ENCODE assay signal across 29 mouse cellular contexts in genomic region chr4:130907200-130908069, GRCm38 (mm10). TPM values are rescaled to one million over a fixed set of nuclear protein-coding genes. Genes with fewer than 3 reads are reported as not detected.
A peak's percentile ranks its signal among the peaks of the same experiment; 100 is the strongest.
DNase-seq lines count a peak whose midpoint lies in the region; ATAC-seq lines count a peak whose summit lies in the region.
"Had no signal": no experiment of that assay in that cellular context is flagged by ENCODE, and none has a peak within 500 bp of the region (broad histone marks: within the 10 kb centered on the region; RNA-seq: fewer than 3 reads in every experiment).

No protein-coding gene starts in this region.

- H3K4me1 ChIP-seq in midbrain, embryonic 15.5 days = peaks cover 6% of the 10 kb centered on the region
- no peaks in the 10 kb centered on the region for H3K4me1 ChIP-seq in midbrain, embryonic 11.5 days (ENCODE audit: control insufficient read depth, insufficient read depth, low read length)
- H3K4me1 ChIP-seq in embryonic facial prominence, embryonic 14.5 days (ENCODE audit: control insufficient read depth, insufficient read depth, low read length) = peaks cover 13% of the 10 kb centered on the region; the same call in 1 of the 2 replicates

- no peak overlapping the region for H3K9ac ChIP-seq in midbrain, embryonic 15.5 days
- H3K9ac ChIP-seq in midbrain, embryonic 11.5 days (ENCODE audit: low read length) = no peak overlapping the region
- no peak overlapping the region for H3K9ac ChIP-seq in embryonic facial prominence, embryonic 14.5 days (ENCODE audit: low read depth, low read length)
- H3K9ac ChIP-seq: heart, embryonic 15.5 days; hindbrain, embryonic 12.5 days; liver, embryonic 12.5 days; liver, postnatal 0 days; neural tube, embryonic 13.5 days had no signal

- 65% methylated on average over 19 of the region's 19 CpGs for WGBS in midbrain, embryonic 15.5 days
- 86% methylated on average over 19 of the region's 19 CpGs for WGBS in midbrain, embryonic 11.5 days
- WGBS in embryonic facial prominence, embryonic 14.5 days = 73% methylated on average over 19 of the region's 19 CpGs

- no peak overlapping the region for H3K4me2 ChIP-seq in midbrain, embryonic 15.5 days
- H3K4me2 ChIP-seq in midbrain, embryonic 11.5 days = no peak overlapping the region
- H3K4me2 ChIP-seq in embryonic facial prominence, embryonic 14.5 days (ENCODE audit: low read depth, low read length) = no peak overlapping the region
- H3K4me2 ChIP-seq: heart, embryonic 15.5 days; hindbrain, embryonic 12.5 days; liver, embryonic 12.5 days; neural tube, embryonic 13.5 days had no signal

- no peak overlapping the region for H3K4me3 ChIP-seq in midbrain, embryonic 15.5 days
- no peak overlapping the region for H3K4me3 ChIP-seq in midbrain, embryonic 11.5 days (ENCODE audit: low read depth, low read length)
- no peak overlapping the region for H3K4me3 ChIP-seq in embryonic facial prominence, embryonic 14.5 days (ENCODE audit: low read depth, low read length)
- H3K4me3 ChIP-seq: heart, embryonic 10.5 days; heart, embryonic 15.5 days; hindbrain, embryonic 12.5 days; liver, embryonic 12.5 days; myocyte; neural tube, embryonic 13.5 days had no signal

- peak; percentile 33 to 37 for DNase-seq in cerebellum, postnatal 14 days
- DNase-seq in cerebellum, postnatal 36 days = no peak
- no peak for DNase-seq in midbrain, embryonic 11.5 days (ENCODE audit: low spot score, missing footprints)
- DNase-seq in embryonic facial prominence, embryonic 14.5 days (ENCODE audit: low spot score) = no peak
- peak; percentile 22 for DNase-seq in naive thymus-derived CD4-positive, alpha-beta T cell, adult 2 months (ENCODE audit: low read depth)
- no peak for DNase-seq in kidney, postnatal 36 days
- no peak for DNase-seq in gastrocnemius, postnatal 36 days
- DNase-seq: adrenal gland, postnatal 10 days; cerebellum, adult 18-20 months; gastrocnemius, postnatal 10 days; kidney, adult 8-10 months; layer of hippocampus, adult 9-11 months; liver, postnatal 0 days; lung, postnatal 36 days; thymus, postnatal 14 days had no signal

- H3K27ac ChIP-seq in midbrain, embryonic 15.5 days = peak overlapping the region; percentile 52; the same call in 1 of the 2 replicates
- H3K27ac ChIP-seq in midbrain, embryonic 11.5 days (ENCODE audit: low read depth, low read length) = no peak overlapping the region
- 0 out of 2 replicates have a peak overlapping the region, but pooled peaks have one; percentile 21 for H3K27ac ChIP-seq in embryonic facial prominence, embryonic 14.5 days (replicated peaks; ENCODE audit: low read depth, low read length)
- H3K27ac ChIP-seq: hindbrain, embryonic 12.5 days; kidney, postnatal 0 days; liver, embryonic 12.5 days; neural tube, embryonic 13.5 days had no signal

- H3K36me3 ChIP-seq in midbrain, embryonic 15.5 days (replicated peaks) = no peaks in the 10 kb centered on the region
- H3K36me3 ChIP-seq in midbrain, embryonic 11.5 days (ENCODE audit: control insufficient read depth, insufficient read depth, low read length) = no peaks in the 10 kb centered on the region
- H3K36me3 ChIP-seq in embryonic facial prominence, embryonic 14.5 days (ENCODE audit: control insufficient read depth, insufficient read depth, low read length) = no peaks in the 10 kb centered on the region
- H3K36me3 ChIP-seq: heart, embryonic 10.5 days; heart, embryonic 15.5 days; hindbrain, embryonic 12.5 days; liver, embryonic 12.5 days; neural tube, embryonic 13.5 days had no signal

- no peaks in the 10 kb centered on the region for H3K27me3 ChIP-seq in midbrain, embryonic 15.5 days (replicated peaks)
- H3K27me3 ChIP-seq in midbrain, embryonic 11.5 days (ENCODE audit: control insufficient read depth, insufficient read depth, low read length) = no peaks in the 10 kb centered on the region
- H3K27me3 ChIP-seq in embryonic facial prominence, embryonic 14.5 days (replicated peaks; ENCODE audit: control insufficient read depth, insufficient read depth, low read length) = no peaks in the 10 kb centered on the region
- H3K27me3 ChIP-seq: heart, embryonic 15.5 days; hindbrain, embryonic 12.5 days; liver, embryonic 12.5 days; neural tube, embryonic 13.5 days had no signal

- H3K9me3 ChIP-seq in midbrain, embryonic 15.5 days = no peaks in the 10 kb centered on the region
- H3K9me3 ChIP-seq in midbrain, embryonic 11.5 days (ENCODE audit: control insufficient read depth, low read length) = no peaks in the 10 kb centered on the region
- H3K9me3 ChIP-seq in embryonic facial prominence, embryonic 14.5 days (ENCODE audit: control insufficient read depth, low read length) = no peaks in the 10 kb centered on the region
- H3K9me3 ChIP-seq: heart, embryonic 10.5 days; heart, embryonic 15.5 days; hindbrain, embryonic 12.5 days; liver, embryonic 12.5 days; neural tube, embryonic 13.5 days had no signal

- no peak for ATAC-seq in midbrain, embryonic 15.5 days (replicated peaks)
- no peak for ATAC-seq in midbrain, embryonic 11.5 days (ENCODE audit: low FRiP score)
- ATAC-seq in embryonic facial prominence, embryonic 14.5 days (ENCODE audit: low read depth) = no peak
- ATAC-seq: forebrain, embryonic 16.5 days; intestine, embryonic 16.5 days; liver, embryonic 12.5 days; liver, postnatal 0 days had no signal

- intact Hi-C loops in gastrocnemius, postnatal 36 days (cut with DNase I) = no loop called here

RNA-seq across cellular contexts. Expression of gene Laptm5, which starts 5.5 kb away (rescaled TPM):
- polyA plus RNA-seq in midbrain, embryonic 15.5 days (2015; fragmentation: Nextera tagmentation; extraction: Ambion mirVana) = 28.4 and 32.8 TPM in 2 replicates
- polyA plus RNA-seq in midbrain, embryonic 11.5 days (2014; fragmentation: Nextera tagmentation; extraction: Ambion mirVana) = 22.0 and 27.3 TPM in 2 replicates
- 74.2 and 76.1 TPM in 2 replicates for polyA plus RNA-seq in embryonic facial prominence, embryonic 14.5 days (2014; fragmentation: Nextera tagmentation; extraction: Ambion mirVana)
- total RNA-seq in gastrocnemius, postnatal 36 days (2021) = 1 to 10 TPM; 4.4 to 7.9 TPM

RNA-seq across cellular contexts. Expression of gene Matn1, which starts 36.8 kb away (rescaled TPM):
- 0.24 and 0.32 TPM in 2 replicates for polyA plus RNA-seq in midbrain, embryonic 15.5 days (2015; fragmentation: Nextera tagmentation; extraction: Ambion mirVana)
- polyA plus RNA-seq in midbrain, embryonic 11.5 days (2014; fragmentation: Nextera tagmentation; extraction: Ambion mirVana) = not detected in 2 replicates
- polyA plus RNA-seq in embryonic facial prominence, embryonic 14.5 days (2014; fragmentation: Nextera tagmentation; extraction: Ambion mirVana) = 51.7 and 129 TPM in 2 replicates
- total RNA-seq in gastrocnemius, postnatal 36 days (2021) = not detected
- total RNA-seq: adrenal gland, postnatal 10 days; granulocyte monocyte progenitor cell, adult 5-6 weeks; heart, postnatal 25 days; megakaryocyte-erythroid progenitor cell, adult 5-6 weeks; midbrain, postnatal 0 days had no signal
- polyA plus RNA-seq: forebrain, embryonic 16.5 days; heart, embryonic 10.5 days; intestine, embryonic 16.5 days; liver, postnatal 0 days; myocyte had no signal

Comparison
In these comparisons a context has a peak if more than half of its experiments do, and no peak if none do; other contexts are left out.
1. DNase-seq: peak in cerebellum, postnatal 14 days (2 of 2) and naive thymus-derived CD4-positive, alpha-beta T cell, adult 2 months (single experiment); none in cerebellum, postnatal 36 days (0 of 2), midbrain, embryonic 11.5 days (single experiment), embryonic facial prominence, embryonic 14.5 days (single experiment), kidney, postnatal 36 days (0 of 2) and gastrocnemius, postnatal 36 days (0 of 2).
2. RNA of gene Matn1, which starts 36.8 kb away (polyA plus RNA-seq): 51.7 to 129 TPM in embryonic facial prominence, embryonic 14.5 days; 0.24 to 0.32 TPM in midbrain, embryonic 15.5 days and not detected in midbrain, embryonic 11.5 days; every median in the first group is over 10 times any median in the second.